Mouse (Mus musculus): ENCODE measurements around the gene Il4ra.

Gene Il4ra

DNA sequence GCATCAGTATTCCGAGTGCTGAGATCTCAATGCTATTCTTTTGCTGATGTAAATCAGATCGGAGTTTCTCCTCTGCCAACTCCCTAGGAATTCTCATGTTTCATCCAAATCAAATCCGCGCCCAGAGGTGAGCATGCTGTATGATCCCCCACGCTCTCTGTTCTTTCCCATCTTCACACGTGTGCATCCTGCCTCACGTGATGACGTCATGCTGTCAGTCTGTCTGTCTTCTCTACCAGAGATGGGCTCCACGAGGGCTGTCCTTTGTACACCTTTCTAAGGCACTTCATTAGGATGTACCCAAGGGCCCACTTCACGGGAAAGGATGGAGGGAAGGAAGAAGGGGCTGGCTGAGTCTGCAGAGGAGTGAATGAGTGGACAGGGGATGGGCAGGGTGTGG is 48.2 kb downstream of the Il4ra start:
- DNase-seq (ENCODE audit: low spot score): no peak

DNA sequence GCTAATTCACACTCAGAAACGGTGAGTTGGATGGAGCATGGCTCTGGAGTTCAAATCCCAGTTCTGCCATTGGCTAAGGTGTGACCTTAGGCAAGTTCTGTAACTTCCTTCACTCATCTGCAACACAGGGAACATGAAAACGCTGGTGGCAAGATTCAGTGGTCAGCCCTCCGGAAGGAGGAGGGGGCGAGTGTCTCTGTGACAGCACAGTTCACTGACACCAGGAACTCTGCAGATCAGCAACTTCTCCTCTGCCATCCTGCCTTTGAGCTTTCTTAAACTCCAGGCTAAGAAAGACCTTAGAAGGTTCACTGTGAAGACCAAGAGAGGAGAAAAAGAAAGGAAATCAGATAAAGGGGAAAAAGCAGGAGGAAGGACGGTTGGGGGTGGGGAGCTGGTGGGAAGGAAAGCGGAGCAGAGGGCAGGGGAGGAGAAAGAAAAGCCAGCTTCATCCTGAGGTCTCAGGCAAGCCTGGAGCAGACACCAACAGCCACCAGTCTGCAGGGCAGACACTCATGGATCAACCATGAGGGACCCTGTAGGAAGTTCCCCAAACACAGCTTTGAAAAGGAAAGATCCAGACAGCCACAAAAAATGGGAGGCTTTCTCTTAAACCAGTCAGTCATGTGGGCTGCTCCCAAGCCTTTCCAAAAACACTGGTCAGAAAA is 48.8 kb downstream of the Il4ra start:
- DNase-seq (ENCODE audit: low spot score): no peak

DNA sequence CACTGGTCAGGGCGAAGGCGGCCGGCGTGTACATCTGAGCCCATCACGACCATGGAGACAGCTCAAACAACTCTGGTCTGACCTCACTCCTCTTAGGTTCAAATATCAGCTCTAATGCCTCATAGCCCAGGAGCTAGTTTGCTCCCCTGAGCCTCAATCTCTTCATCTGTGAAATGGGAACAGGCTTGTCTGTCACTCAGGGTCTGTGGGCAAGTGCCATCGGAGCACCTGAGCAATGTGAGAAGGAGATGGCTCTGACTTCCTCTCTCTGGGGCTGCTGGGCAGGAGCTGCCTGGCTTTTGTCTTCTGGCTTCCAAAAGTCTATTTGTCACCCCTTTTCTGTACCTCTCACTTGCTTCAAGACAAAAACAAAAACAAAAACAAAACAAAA is 49.4 kb downstream of the Il4ra start:
- no peak for DNase-seq (ENCODE audit: low spot score)

DNA sequence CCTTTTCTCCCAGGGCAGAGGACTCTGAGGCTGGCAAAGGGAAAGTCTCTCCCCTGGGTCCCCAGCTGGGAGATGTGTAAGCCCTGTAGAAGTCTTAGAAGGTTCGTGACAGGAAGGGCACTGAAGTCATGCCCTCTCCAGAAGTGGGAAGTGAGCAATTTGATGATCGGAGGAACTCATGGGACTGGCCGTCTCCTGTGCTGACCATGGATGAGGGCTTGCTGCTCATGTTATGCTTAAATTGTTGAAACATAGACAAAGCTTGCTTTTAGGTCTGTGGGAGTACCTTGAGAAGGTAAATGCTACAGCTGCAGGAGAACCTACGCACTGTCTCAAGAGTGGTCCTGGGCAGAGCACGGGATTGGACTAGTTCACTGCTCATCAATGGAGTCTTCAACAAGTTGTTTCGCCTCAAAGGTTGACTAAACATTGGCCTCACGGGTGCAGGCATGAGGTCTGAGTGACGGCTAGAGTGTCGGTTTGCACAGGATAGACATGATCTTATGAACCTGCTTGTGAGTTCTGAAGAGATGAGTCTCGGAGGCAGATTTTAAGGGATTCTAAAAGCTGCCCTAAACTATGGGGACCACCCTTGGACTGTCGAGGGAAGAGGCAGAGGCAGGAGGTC is 50.0 kb downstream of the Il4ra start:
- no peak for DNase-seq (ENCODE audit: low spot score)

DNA sequence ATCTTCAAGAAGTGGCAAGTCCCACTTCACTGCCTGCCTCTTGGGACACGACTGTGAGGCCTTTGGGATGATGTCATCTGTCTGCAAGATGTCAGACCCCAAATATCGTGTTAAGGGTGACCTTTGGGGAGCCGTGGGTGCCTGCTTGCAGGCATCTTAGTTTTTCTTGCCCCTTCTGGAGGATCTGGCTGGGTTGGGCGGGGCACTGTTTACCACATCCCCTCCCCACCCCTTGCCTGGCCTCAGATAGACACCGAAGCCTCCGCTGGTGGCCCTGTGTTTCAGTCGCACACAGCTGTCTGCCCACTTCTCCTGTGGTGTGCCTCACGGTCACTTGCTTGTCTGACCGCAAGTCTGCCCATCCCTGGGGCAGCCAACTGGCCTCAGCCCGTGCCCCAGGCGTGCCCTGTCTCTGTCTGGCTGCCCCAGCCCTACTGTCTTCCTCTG is 51.3 kb downstream of the Il4ra start, which contains the start of gene Il21r:
Gene Il21r (plus strand): TSS at position 245 of the 447 bp plus-strand sequence.
- no peak for DNase-seq (ENCODE audit: low spot score)

DNA sequence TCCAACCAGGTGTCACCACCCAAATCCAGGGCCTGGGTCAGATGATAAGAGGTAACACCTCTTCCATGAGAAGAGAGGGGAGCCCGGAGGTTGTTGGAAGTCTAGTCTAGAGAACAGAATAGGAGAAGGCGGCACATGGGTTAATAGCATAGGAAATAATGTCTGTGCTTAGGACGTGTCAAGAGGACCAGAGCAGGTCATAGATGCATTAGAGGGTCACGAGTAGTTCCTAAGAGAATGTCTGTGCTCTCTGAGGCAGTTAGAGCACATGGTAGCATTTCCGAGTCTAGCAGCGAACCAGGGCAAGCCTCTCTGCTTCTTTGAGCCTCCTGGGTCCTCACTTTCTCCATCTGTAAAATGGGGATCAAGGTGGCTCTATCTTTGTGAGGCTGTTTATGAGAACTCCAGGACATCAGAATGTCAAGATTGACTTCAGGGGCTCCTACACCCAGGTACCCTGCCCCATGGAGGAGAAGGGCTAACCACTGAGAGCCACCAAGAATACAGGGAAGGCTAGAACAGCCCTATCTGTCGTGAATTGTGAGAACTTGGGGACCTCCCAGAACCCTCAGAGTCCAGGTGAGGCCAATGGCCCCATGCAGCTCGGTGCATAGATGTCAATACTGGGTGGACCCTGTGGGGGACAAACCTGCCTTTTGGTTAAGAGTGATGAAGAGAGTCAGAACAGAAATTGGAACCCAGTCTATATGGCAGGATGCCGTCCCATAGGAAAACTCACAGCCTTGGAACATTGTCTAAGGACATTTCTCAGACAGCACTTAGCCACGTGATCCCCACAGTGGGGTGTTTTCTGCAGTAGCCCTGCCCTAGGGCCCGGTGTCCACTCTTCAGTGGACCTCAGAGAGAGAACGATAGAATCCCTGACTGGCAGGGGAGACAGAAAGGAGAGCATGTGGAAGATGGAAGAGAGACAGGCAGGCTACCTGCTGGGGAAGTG is 52.7 kb downstream of the Il4ra start:
- DNase-seq (ENCODE audit: low spot score): no peak

DNA sequence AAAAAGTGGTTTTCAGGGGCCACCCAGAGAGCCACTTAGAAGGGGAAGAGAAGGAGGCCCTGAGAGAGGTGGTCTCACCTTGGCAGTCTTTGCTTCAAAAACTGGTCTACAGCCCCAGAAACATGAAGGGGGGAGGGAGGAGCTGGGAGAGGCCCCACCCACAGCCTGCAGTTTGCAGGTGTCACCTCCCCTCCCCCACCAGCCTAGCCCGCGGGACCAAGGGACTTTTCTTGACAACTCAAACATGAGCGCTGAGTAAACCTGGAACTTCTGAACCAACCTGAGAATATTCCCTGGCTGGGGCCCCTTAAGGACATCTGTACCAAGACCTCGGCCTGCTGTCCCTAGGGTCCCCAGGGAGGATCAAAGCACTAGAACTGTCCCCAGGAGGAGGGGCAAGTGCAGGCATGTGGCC is 53.8 kb downstream of the Il4ra start:
- DNase-seq (ENCODE audit: low spot score): no peak

DNA sequence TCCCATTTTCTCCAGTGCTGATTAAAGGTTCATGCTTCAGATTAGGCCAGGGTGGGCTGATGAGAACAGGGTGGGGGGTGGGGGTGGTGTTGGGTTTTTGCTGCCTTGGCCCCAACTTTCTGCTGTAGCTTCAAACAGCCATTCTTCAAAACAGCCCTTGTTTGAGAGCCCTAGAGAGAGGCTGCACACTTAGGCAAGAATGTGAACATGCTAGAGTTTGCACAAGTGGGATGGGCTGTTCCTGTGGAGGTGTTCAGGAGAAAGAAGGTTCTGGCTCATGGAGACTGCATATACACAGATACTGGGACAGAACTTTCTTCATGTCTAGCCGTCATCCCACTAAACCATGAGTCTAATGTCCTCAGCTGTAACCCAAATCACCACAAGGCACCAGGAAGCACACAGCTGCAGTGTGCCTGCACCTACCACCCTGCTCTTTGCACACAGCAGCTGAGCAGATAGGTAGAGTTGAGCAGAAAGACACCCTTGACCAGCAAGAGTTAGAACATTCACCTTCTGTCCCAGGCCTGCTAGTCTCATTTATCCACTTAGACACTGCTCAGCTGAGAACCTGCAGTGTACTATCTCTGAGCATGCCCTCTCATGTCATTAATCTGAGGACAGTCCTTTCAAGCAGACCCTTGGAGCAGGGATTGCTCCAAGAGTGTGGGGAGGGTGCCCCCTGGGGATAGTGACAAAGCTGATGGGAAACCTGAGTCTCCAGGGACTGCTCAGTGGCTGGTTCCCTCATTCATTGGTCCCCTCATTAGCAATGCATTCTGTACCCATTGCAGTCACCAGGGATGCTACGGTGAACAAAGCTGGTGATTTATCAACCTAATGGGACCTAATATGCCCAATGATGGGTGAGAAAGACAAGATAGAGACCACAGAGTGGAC is 54.6 kb downstream of the Il4ra start:
- DNase-seq (ENCODE audit: low spot score): no peak

DNA sequence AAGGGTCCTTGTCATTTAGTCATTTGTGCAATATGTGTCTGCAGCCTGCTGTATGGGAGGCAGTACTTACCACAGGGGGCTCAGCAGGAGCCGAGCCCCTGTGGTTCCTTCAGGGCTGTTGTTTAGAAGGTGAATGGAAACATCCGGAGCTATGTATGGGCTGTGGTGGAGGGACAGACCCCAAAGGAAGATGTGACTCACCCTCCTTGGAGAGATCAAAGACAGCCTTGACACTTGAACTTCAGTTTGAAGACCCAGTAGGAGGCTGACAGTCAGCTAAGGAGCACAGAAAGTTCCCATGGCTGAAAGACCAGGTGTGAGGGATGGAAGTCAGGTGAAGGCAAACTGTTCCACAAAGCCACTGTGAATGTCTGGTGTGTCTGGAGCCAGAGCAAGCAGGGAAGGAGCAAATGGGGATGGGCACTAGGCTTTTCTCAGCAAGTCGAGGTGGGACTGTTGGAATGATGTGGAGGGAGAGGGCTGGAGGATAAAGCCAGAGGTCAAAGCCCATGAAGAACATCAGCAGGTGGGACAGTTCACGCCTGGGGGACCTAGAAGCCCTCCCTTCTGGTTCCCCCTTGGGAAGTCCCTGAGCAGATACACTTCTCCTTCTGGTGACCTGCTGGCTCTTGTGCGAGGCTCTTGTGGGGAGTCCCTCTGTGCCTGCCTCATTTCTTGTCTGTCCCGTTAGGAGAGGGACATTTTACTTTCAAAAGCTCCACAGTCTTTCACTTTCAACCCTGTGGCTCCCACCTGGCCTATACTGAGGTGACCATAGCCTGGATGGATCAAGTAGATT is 55.7 kb downstream of the Il4ra start:
- no peak for DNase-seq (ENCODE audit: low spot score)

DNA sequence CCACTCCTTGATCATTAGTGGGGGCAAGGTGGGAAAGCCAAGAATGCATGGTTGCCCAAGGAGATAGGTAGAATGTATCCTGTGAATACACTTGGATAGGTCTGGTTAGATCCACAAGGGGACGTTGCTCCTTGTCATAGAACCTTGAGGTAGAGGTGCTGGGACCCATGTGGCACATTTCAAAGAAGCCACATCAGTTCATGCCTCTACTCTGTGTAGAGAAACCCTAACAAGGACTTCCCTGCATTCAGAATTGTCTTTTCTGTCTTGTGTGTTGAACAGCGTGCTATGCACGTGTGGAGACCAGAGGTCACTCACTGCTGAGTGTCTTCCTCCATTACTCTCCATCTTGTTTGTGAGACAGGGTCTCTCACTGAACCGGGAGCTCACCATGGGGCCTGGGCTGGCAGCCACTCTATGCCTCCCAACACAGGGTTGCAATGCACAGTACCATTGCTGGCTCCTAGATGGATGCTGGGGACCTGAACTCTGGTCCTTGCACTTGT is 56.3 kb downstream of the Il4ra start:
- DNase-seq (ENCODE audit: low spot score): no peak

DNA sequence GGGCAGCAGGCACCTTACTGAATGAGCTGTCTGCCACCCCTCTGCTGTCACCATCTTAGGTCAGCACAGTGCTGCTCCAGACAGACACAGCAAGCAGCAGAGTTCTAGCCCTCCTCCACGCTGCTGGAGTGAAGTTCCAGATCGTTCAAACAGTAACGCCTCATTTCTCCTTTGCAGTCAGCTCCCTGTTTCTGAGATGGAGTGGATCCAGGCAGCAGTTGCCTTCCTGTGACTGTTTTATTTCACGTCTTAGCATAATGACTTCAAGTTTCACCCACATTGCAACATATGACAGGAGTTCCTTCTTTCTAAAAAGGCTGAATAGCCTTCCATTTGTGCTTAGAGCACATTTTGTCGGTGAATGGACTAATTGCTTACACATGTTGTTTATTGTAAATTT is 61.7 kb downstream of the Il4ra start:
- no peak for DNase-seq (ENCODE audit: low spot score)

DNA sequence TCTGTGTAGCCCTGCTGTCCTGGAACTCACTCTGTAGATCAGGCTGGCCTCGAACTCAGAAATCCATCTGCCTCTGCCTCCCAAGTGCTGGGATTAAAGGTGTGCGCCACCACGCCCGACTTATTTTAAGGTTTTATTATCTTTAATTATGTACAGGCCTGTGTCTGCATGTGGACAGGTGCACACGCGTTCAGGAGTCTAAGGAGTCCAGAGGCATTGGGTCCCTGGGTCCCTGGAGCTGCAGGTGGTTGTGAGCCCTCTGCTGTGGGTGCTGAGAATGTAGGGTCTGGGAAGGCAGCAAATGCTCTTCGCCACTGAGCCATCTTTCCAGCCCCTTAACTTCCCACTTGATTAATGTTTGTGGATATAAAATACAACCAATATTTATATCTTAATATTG is 63.5 kb downstream of the Il4ra start:
- no peak for DNase-seq (ENCODE audit: low spot score)

DNA sequence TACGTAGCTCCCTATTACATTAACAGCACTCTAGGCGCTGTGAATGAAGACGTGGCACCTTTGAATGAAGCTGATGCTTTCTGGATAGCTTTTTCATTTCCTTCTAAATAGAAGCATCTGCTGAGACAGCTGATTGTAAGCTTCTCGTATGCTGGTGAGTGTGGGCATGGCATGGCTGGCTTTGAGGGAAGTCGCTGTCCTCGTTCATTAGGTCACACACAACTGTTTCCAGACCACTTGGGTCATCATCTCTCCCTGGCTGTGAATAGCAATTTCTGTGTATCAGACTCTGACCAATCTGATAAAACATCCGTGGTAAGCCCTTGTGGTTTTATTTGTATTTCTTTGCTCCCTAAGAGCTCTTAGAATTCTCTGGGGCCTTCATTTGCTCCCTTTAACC is 66.1 kb downstream of the Il4ra start:
- DNase-seq (ENCODE audit: low spot score): no peak

DNA sequence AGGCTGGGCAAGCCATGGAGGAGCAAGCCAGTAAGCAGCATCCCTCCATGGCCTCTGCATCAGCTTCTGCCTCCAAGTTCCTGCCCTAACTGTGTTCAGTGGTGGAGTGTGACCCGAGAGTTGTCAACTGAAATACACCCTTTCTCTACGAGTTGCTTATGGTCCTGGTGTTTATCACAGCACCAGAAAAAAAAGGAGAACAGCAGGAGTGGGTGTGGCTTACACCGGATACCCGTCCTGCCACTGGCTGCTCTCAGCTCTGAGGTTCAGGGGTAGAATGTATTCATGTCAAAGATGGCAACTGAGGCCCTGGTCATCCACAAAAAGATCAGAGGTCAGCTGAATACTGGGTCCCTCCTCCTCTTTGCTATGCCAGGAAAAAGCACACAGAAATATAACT is 68.2 kb downstream of the Il4ra start:
- no peak for DNase-seq (ENCODE audit: low spot score)

DNA sequence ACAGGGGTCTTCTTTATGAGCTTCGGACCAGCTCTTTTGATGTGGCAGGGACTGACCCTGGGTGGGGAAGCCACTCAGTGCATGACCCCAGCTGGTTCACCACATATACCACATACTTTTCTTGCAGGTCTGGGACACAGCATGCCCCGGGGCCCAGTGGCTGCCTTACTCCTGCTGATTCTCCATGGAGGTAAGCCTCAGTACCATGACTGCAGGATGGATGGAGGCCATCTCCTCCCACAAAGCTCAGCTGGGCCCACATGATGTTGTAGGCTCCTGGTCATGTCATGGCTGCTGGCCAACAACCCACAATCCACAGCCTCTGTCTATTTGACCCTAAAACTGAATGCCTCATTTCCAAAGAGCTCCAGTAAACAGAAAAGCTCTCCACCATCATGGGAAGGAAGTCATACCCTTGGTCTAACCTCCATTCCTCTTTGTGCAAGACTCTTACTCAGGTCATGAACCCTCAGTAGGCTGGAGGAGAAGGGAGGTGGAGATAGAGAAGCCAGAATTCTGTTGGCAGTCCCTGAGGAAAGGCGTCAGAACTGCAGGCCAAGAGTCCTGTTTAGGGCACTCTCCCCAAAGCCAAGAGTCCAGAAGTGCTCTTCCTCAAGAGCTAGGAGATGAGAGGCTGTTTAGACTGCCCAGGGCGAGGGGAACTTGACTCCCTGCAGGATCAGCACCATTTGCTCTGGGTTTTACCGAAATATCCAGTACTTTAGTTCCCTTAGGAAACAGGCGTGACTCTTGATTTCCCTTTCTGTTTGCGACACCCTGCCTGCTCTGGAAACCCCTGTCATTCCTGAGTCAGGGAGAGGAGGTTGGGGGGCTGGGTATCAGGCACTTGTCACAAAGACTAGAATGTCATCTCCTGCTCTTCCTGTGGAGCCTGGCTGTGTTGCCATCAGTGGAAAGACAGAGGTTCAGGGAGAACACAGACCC is 71.1 kb downstream of the Il4ra start:
- no peak for DNase-seq (ENCODE audit: low spot score)

DNA sequence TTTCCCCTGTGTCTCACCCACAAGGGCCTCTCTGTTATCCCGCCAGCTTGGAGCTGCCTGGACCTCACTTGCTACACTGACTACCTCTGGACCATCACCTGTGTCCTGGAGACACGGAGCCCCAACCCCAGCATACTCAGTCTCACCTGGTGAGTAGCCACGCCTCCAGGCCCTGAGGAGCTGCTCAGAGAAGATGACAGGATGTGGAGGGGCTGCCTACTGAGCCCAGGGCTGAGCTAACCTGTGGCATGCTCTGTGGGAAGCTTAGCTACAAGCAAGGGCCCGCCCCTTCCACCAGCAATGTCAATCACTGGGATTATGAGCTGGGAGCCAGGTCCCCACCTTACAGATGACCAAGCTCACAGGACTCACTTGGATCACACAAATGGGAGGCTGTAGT is 73.3 kb downstream of the Il4ra start:
- no peak for DNase-seq (ENCODE audit: low spot score)

DNA sequence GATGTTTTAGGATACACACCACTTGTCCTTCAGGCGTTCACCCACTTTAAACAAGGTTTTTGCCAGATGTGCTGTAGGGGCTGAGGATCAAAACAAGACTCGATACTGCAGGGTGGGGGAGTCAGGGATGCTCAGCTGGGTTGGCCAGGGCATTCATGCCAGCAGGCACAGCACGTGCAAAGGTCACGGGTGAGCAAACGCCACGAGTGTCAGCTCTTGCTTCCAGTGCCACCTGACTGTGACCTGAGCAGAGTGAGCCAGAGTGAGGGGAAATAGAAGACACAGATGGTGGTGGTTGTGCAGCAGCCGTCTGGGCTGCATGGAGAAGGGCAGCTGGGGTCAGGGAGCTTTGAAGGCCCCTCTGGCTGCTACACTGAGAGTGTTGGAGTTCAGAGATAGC is 73.9 kb downstream of the Il4ra start:
- no peak for DNase-seq (ENCODE audit: low spot score)
